Mouse (Mus musculus) bone marrow macrophage, adult 2 months (primary cell): Measurements from ENCODE around the gene Ap3m1.

Experiments
- CTCF ChIP-seq: IDR thresholded peaks from 2 replicates; pipeline ENCODE4 v1.5.1; 2012; ENCODE audit warnings: low read depth, mild to moderate bottlenecking, low read length, moderate library complexity
- POLR2A ChIP-seq: IDR thresholded peaks from 2 replicates; pipeline ENCODE4 v1.6.1; 2012; ENCODE audit warnings: mild to moderate bottlenecking, low read depth, low read length, borderline replicate concordance

DNA sequence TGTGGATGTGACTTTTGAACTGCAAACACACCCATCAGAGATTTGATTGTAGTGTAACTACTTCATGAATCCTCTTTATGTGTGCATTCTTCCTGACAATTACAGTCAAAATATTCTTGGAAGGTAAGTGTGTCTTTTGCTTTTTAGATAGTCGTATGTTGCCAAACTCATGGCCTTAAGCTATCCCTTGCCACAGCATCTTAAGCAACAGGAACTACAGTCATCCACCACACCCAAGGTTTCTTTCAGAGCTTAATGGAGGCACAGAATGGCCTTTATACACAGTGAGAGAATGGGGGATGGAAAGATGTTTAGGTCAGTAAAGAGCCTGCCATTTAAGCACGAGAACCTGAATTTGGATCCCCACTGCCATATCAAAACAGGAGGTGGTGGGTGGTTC lies 4.5 kb downstream of the Ap3m1 start:
- TF ChIP-seq POLR2A (no peak), CTCF (no peak)
